Mouse (Mus musculus): ENCODE data around the gene Hoxb9. TPM values are rescaled to one million over a fixed set of nuclear protein-coding genes. Genes with fewer than 3 reads are reported as not detected.

Hoxb9 gene
- total and polyA plus RNA-seq, 3 experiments, result not detected

- Histone ChIP-seq H3K4me2 (ENCODE audit: insufficient read depth, low read depth, poor library complexity, severe bottlenecking) (peak overlapping the region; percentile 91), H3K4me3 (replicated peaks in 1 of 3; ENCODE audit: low read depth in 2 of 3, low read length in 2 of 3, poor library complexity in 1 of 3) (peak overlapping the region in 1 of 3 experiments; percentile 2), H3K9ac (ENCODE audit: insufficient read depth, low read depth) (no peak overlapping the region), H3K27me3 (replicated peaks) (peaks cover 93% of the 10 kb centered on the region), H3K9me3 (replicated peaks; ENCODE audit: low read length) (peaks cover 16% of the 10 kb centered on the region), H3K27ac (ENCODE audit: insufficient read depth, low read depth) (no peak overlapping the region), H3K36me3 (replicated peaks in 1 of 2; ENCODE audit: control insufficient read depth in 1 of 2, insufficient read depth in 1 of 2, low read length in 1 of 2) (no peaks in the 10 kb centered on the region), H3K79me2 (replicated peaks; ENCODE audit: control insufficient read depth, extremely low read depth, insufficient read depth, poor library complexity, severe bottlenecking) (no peaks in the 10 kb centered on the region), H3K4me1 (ENCODE audit: control insufficient read depth in 1 of 2, insufficient read depth in 2 of 2) (peaks cover 3 to 8% of the 10 kb centered on the region in 2 experiments; a peak in 3 of 4 replicates)
- dilution Hi-C loops (cut with MboI; ENCODE audit: extremely low pct_ligation_motif_present, extremely low pct_unique_long_range_greater_than_20kb, low sequenced_read_pairs), result no loop called here
- DNase-seq (ENCODE audit: extremely low read depth), result no peak
- no peak for TF ChIP-seq IRF4 (IDR thresholded peaks at IDR 0.05; ENCODE audit: low read depth, low read length)
- TF ChIP-seq UBTF (IDR thresholded peaks at IDR 0.05; ENCODE audit: low read depth, low read length), result no peak; the same call in 1 of the 2 replicates
- TF ChIP-seq CTCF (conservative IDR thresholded peaks at IDR 0.05 in 1 of 2, IDR thresholded peaks at IDR 0.05 in 1 of 2; ENCODE audit: low read depth in 2 of 2, low read length in 2 of 2), result no peak
- no peak for TF ChIP-seq MXI1 (IDR thresholded peaks at IDR 0.05; ENCODE audit: low read depth, low read length)
- no peak for TF ChIP-seq HCFC1 (IDR thresholded peaks at IDR 0.05; ENCODE audit: low read depth, low read length)
- in situ Hi-C loops (cut with MboI; ENCODE audit: low pct_ligation_motif_present, low pct_unique_long_range_greater_than_20kb, low sequenced_read_pairs), result no loop called here
Observed at GRCm38 (mm10) chr11:96282795-96283430, 11.7 kb downstream of the Hoxb9 start.

DNA sequence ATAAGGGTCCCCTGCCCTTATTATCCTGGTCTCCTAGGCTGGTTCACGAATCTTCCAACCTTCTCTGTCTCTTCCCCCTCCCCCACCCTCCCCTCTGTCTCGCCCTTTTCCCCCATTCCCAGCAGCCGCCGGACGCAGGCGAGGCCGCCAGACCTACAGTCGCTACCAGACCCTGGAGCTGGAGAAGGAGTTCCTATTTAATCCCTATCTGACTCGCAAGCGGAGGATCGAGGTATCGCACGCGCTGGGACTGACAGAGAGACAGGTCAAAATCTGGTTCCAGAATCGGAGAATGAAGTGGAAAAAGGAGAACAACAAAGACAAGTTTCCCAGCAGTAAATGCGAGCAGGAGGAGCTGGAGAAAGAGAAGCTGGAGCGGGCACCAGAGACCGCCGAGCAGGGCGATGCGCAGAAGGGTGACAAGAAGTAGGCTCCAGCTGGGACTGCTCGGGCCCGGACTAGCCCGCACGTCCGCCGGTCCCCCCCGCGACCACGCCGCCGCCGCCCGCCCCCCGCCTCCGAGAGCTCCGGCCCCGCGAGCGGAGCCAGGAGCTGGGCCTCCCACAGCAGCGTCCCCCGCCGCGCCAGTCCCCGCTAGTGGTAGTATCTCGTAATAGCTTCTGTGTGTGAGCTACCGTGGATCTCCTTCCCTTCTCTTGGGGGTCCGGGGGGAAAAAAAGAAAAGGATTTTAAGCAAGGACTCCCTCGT lies 12.9 kb downstream of the Hoxb9 start:
- peaks cover 16% of the 10 kb centered on the region for H3K9me3 ChIP-seq (replicated peaks; ENCODE audit: low read length)
- peaks cover 3 to 8% of the 10 kb centered on the region in 2 experiments; a peak in 3 of 4 replicates for H3K4me1 ChIP-seq (ENCODE audit: control insufficient read depth in 1 of 2, insufficient read depth in 2 of 2)
- in situ Hi-C loops (cut with MboI; ENCODE audit: low pct_ligation_motif_present, low pct_unique_long_range_greater_than_20kb, low sequenced_read_pairs), result no loop called here
- H3K9ac ChIP-seq (ENCODE audit: insufficient read depth, low read depth), result peak overlapping the region; percentile 30
- TF ChIP-seq CTCF (conservative IDR thresholded peaks at IDR 0.05 in 1 of 2, IDR thresholded peaks at IDR 0.05 in 1 of 2; ENCODE audit: low read depth in 2 of 2, low read length in 2 of 2) (peak in 1 of 2 experiments; percentile 36; a peak in 2 of 4 replicates), CHD2 (IDR thresholded peaks at IDR 0.05; ENCODE audit: low read length) (no peak), RAD21 (IDR thresholded peaks at IDR 0.05; ENCODE audit: low read depth, low read length) (no peak), UBTF (IDR thresholded peaks at IDR 0.05; ENCODE audit: low read depth, low read length) (peak; percentile 95), MAZ (IDR thresholded peaks at IDR 0.05; ENCODE audit: low read depth, low read length) (0 out of 2 replicates have a peak, but pooled peaks have one; percentile 1), MXI1 (IDR thresholded peaks at IDR 0.05; ENCODE audit: low read depth, low read length) (peak; percentile 44; the same call in 1 of the 2 replicates), SMC3 (IDR thresholded peaks at IDR 0.05; ENCODE audit: low read depth, low read length) (0 out of 2 replicates have a peak, but pooled peaks have one; percentile 8)
- H3K27me3 ChIP-seq (replicated peaks), result peaks cover 96% of the 10 kb centered on the region
- no peak for DNase-seq (ENCODE audit: extremely low read depth)
- H3K4me3 ChIP-seq (replicated peaks in 1 of 3; ENCODE audit: low read depth in 2 of 3, low read length in 2 of 3, poor library complexity in 1 of 3), result peak overlapping the region; percentile 16 to 50 (median 18)
- H3K79me2 ChIP-seq (replicated peaks; ENCODE audit: control insufficient read depth, extremely low read depth, insufficient read depth, poor library complexity, severe bottlenecking), result no peaks in the 10 kb centered on the region
- H3K27ac ChIP-seq (ENCODE audit: insufficient read depth, low read depth), result no peak overlapping the region
- dilution Hi-C loops (cut with MboI; ENCODE audit: extremely low pct_ligation_motif_present, extremely low pct_unique_long_range_greater_than_20kb, low sequenced_read_pairs), result no loop called here
- H3K36me3 ChIP-seq (replicated peaks in 1 of 2; ENCODE audit: control insufficient read depth in 1 of 2, insufficient read depth in 1 of 2, low read length in 1 of 2), result no peaks in the 10 kb centered on the region
- H3K4me2 ChIP-seq (ENCODE audit: insufficient read depth, low read depth, poor library complexity, severe bottlenecking), result peak overlapping the region; percentile 91
